Mouse (Mus musculus): ENCODE measurements around the gene Elof1. TPM values are rescaled to one million over a fixed set of nuclear protein-coding genes. Genes with fewer than 3 reads are reported as not detected.

The Elof1 gene
- polyA plus RNA-seq (2015; fragmentation: Nextera tagmentation; extraction: Ambion mirVana) = 181 and 198 TPM in 2 replicates

DNA sequence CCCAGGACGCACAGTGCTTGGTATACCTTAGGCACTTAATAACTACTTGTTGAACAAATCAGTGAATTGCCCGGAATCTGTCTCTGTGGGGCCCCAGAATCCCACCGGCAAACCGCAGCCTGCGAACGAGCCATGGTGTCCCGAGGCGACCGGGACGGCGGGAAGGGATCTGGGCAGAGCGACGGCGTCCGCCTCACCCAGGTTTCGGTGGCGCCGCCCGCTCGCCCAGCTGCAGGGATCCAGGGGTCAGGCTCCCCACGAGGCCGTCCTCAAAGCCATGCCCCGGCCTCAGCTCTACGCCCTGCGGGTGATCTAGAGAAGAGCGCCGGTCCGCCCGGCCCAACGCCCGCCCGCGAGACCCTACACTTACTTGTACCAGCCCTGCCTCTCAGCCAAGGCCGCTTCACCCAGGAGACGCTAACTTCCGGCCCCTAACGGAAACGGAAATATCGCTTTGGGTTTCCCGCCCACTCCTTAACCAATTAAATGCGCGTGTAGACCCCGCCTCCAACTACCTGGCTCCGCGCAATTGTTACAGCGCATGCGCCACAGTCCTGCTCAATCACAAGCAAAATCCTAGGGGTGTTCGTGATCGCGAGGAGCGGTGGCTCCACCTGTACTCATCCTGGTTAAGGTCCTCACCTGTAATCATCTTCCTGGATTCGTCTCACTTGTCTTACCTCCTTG is at the start of gene Elof1:
Gene Elof1, minus strand, starts transcription at position 433 of the 687 bp plus-strand sequence.
- Histone ChIP-seq H3K27ac (peak within 1 kb of the TSS; percentile 72), H3K4me2 (peak within 1 kb of the TSS; percentile 77), H3K4me1 (peaks cover 20% of the 10 kb centered on the region), H3K36me3 (replicated peaks) (peaks cover 7% of the 10 kb centered on the region; the same call in 1 of the 2 replicates), H3K9me3 (no peaks in the 10 kb centered on the region), H3K4me3 (peak within 1 kb of the TSS; percentile 67), H3K9ac (peak within 1 kb of the TSS; percentile 80), H3K27me3 (replicated peaks) (no peaks in the 10 kb centered on the region)
- ATAC-seq (replicated peaks) = peak; percentile 98
- WGBS = under 1% methylated on average over 52 of the region's 52 CpGs

DNA sequence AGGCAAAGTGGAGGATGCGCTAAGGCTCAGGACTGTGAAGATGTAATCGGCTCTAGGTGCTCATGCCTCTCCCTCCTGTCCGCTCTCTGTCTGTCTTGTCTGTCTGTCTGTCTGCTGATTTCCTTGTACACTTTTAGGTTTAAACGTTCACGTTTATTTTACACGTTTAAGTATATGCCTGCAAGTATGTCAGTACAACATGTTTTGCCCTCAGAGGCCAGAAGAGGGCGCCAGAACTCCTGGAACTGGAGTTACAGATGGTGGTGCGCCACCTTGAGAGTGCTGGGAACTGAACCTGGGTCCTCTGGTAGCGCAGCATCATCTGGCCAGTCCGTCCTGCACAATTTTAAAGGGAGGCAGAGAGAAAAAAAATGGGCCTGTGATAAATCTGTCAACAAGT is 49.7 kb upstream of the Elof1 start:
- Histone ChIP-seq H3K9ac (no peak overlapping the region), H3K27ac (no peak overlapping the region)
- WGBS = 94% methylated on average over 10 of the region's 10 CpGs

DNA sequence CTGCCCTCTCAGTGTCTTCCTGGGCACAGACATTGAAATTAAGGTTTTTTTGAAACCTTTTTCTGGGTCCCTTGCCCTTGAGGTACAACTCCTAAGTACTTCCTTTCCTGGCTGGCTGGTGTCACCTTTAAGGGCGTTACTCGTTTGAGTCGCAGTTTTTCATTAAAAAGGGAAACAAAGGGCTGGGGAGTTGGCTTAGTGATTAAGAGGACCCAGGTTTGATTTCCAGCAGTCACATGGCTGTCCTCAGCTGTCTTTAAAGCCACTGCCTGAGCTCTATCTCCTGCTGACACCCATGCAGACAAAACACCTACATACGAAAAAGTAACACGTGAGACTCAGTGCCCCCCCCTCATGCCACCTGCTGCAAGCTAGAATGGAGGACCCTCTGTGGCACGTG is 49.0 kb upstream of the Elof1 start:
- Histone ChIP-seq H3K36me3 (replicated peaks) (no peaks in the 10 kb centered on the region), H3K4me1 (no peaks in the 10 kb centered on the region), H3K27ac (no peak overlapping the region), H3K9ac (no peak overlapping the region), H3K4me2 (no peak overlapping the region), H3K9me3 (no peaks in the 10 kb centered on the region), H3K4me3 (no peak overlapping the region), H3K27me3 (replicated peaks) (no peaks in the 10 kb centered on the region)
- no peak for ATAC-seq (replicated peaks)
- WGBS = 50% methylated on average over 6 of the region's 6 CpGs

More for the DNA sequence above, 49.7 kb upstream of the Elof1 start:
- Histone ChIP-seq H3K4me3 (no peak overlapping the region), H3K36me3 (replicated peaks) (no peaks in the 10 kb centered on the region), H3K4me1 (no peaks in the 10 kb centered on the region), H3K9me3 (no peaks in the 10 kb centered on the region), H3K4me2 (no peak overlapping the region), H3K27me3 (replicated peaks) (no peaks in the 10 kb centered on the region)
- ATAC-seq (replicated peaks) = no peak

DNA sequence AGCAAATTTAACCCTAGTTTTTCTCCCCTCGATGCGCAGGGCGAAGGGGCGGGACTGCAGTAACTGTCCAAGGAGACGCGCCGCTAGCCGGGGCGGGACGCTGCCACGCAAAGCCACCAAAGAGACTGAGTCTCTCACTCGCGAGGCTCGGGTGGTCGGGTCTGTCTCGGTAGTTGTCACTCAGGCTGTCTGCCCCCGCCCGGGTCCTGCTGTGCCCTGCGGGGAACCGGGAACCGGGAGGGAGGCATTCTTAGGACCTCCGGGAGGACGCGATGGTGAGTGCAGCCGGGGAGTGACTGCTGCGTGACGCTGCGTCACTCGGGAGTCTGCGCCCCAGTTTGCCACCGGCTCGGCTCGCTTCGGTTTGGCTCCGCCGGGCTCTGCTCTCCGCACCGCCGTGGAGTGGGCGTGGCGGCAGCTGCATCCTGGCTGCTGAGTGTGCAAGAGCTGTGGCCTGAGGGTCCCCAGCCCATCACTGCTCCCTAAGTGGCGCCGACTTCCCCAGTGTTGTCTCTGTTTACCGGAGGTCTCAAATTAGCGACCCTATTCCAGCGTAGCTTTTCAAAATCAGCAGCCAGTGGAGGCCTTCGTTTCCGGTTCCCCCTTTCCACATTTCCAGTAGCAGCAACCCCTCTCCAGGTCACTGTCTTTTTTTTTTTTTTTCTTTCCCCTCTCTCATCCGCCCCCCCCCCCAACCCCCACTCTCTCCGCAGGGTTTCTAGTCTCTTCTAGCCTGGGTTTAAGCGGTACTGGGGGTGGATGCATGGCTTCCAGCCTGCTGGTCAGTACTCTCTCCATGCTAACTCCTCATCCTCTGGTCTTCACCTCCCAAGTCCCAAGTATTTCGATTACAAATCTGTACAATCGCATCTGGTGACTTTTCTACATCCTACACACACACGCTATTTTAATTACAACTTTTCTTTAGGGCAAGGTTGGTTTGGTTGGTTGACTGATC is 48.0 kb upstream of the Elof1 start:
- no peaks in the 10 kb centered on the region for H3K27me3 ChIP-seq (replicated peaks)
- 2% methylated on average over 53 of the region's 54 CpGs for WGBS
- peak; percentile 91 for ATAC-seq (replicated peaks)
- H3K9ac ChIP-seq = peak overlapping the region; percentile 78
- H3K4me1 ChIP-seq = no peaks in the 10 kb centered on the region
- no peaks in the 10 kb centered on the region for H3K36me3 ChIP-seq (replicated peaks)
- peak overlapping the region; percentile 86 for H3K4me2 ChIP-seq
- no peaks in the 10 kb centered on the region for H3K9me3 ChIP-seq
- H3K27ac ChIP-seq = peak overlapping the region; percentile 86
- peak overlapping the region; percentile 70 for H3K4me3 ChIP-seq

DNA sequence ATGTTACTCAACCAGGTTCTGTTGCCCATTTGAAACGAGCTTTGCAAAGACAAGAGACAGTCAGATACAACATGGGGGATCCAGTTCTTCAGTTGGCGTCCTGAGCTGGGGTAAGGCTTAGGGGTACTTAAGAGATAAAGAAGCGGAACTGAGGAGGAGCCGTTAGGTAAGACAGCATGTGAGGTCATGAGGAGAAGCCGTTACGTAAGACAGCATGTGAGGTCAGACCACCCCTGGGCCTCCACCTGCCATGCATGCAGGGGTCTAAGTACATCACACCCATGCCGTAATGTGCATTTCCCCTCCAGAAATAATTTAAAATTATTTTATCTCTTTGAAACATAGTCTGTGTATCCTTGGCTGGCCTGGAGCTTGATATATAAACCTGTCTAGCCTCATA is 45.9 kb upstream of the Elof1 start:
- no peak overlapping the region for H3K9ac ChIP-seq

DNA sequence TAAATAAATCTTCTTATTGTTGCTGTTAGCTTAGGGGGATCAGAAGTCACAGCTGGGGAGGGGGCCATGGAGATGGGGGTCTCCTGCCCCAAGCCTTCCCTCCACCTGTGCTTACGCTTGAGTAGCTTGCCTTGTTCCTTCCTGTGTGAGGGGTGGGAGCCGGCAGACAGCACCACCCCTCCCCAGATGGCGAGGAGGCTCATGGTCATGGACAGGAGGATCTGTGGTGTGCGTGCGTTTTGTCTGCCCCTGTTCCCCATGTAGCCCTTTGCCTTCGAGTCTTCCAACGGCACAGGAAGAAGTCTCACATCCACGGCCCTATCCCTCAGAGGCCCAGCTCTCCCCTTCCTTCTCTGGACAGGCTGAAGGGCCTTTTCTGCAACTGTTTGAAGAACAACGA is 45.3 kb upstream of the Elof1 start:
- no peak overlapping the region for H3K27ac ChIP-seq
- no peak overlapping the region for H3K4me2 ChIP-seq
- no peaks in the 10 kb centered on the region for H3K36me3 ChIP-seq (replicated peaks)
- peaks cover 9% of the 10 kb centered on the region for H3K4me1 ChIP-seq
- no peak overlapping the region for H3K9ac ChIP-seq
- 82% methylated on average over 9 of the region's 9 CpGs for WGBS
- ATAC-seq (replicated peaks) = no peak
- no peaks in the 10 kb centered on the region for H3K9me3 ChIP-seq
- no peak overlapping the region for H3K4me3 ChIP-seq
- H3K27me3 ChIP-seq (replicated peaks) = no peaks in the 10 kb centered on the region

More for the DNA sequence above, 45.9 kb upstream of the Elof1 start:
- Histone ChIP-seq H3K27ac (no peak overlapping the region), H3K4me1 (peaks cover 3% of the 10 kb centered on the region), H3K4me2 (no peak overlapping the region), H3K36me3 (replicated peaks) (no peaks in the 10 kb centered on the region), H3K27me3 (replicated peaks) (no peaks in the 10 kb centered on the region), H3K9me3 (no peaks in the 10 kb centered on the region), H3K4me3 (no peak overlapping the region)
- 90% methylated on average over 7 of the region's 7 CpGs for WGBS
- no peak for ATAC-seq (replicated peaks)

DNA sequence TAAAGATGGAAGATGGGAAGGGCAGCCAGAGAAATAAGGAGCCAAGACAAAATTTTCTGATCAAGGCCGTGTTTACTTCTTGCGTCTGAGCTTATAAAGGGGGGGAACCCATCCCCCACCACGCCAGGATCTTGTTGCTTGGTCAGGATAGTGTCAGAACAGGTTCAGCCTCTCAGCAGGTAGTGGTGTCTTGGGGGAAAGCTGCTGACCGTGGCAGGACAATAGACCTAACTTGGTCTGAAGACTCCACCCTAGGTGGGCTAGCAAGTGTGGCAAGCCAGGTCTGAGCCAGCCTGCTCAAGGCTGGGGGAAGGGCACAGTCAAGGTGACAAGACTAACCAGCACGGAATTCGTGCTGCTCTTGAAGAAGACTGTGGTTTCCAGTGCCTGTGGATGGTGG is 44.3 kb upstream of the Elof1 start:
- no peak for ATAC-seq (replicated peaks)
- peaks cover 11% of the 10 kb centered on the region for H3K4me1 ChIP-seq
- H3K9ac ChIP-seq = no peak overlapping the region
- no peak overlapping the region for H3K4me2 ChIP-seq
- 34% methylated on average over 6 of the region's 6 CpGs for WGBS
- H3K4me3 ChIP-seq = no peak overlapping the region
- H3K36me3 ChIP-seq (replicated peaks) = no peaks in the 10 kb centered on the region
- no peaks in the 10 kb centered on the region for H3K9me3 ChIP-seq
- no peak overlapping the region for H3K27ac ChIP-seq
- H3K27me3 ChIP-seq (replicated peaks) = no peaks in the 10 kb centered on the region

DNA sequence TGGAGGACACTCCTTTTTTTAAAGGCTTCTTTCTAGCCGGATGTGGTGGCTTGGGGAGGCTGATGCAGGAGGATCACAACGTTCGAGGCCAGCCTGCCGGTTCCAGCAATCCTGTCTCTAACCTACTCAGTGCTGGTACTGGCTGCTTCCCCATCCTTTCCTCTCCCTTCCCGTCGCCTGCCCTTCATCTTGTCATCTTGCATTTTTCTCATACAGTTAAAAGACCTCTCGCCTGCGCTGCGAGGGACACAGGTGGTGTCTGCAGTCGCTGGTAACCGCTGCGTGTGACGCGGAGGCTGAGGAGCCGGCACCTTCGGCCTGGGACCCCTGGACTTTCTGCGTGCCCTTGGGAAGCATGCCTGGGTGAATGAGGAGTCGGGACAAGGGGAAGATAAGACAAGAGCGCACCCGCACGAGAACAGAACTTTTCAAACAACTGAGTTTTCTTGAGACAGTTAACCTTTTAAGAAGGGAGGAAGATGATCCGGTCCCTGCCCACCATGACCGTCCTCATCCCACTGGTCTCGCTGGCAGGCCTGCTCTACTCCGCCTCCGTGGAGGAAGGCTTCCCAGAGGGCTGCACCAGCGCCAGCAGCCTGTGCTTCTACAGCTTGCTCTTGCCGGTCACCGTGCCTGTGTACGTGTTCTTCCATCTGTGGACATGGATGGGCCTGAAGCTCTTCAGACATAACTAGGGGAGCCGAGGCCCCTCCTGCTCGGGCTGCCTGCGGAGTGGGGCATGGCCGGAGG is 40.7 kb upstream of the Elof1 start:
- H3K4me3 ChIP-seq = peak overlapping the region; percentile 58
- peaks cover 19% of the 10 kb centered on the region for H3K4me1 ChIP-seq
- no peaks in the 10 kb centered on the region for H3K9me3 ChIP-seq
- no peak for ATAC-seq (replicated peaks)
- WGBS = 70% methylated on average over 34 of the region's 34 CpGs
- H3K27ac ChIP-seq = peak overlapping the region; percentile 92
- peak overlapping the region; percentile 65 for H3K4me2 ChIP-seq
- no peaks in the 10 kb centered on the region for H3K27me3 ChIP-seq (replicated peaks)
- peak overlapping the region; percentile 92 for H3K9ac ChIP-seq
- no peaks in the 10 kb centered on the region for H3K36me3 ChIP-seq (replicated peaks)

DNA sequence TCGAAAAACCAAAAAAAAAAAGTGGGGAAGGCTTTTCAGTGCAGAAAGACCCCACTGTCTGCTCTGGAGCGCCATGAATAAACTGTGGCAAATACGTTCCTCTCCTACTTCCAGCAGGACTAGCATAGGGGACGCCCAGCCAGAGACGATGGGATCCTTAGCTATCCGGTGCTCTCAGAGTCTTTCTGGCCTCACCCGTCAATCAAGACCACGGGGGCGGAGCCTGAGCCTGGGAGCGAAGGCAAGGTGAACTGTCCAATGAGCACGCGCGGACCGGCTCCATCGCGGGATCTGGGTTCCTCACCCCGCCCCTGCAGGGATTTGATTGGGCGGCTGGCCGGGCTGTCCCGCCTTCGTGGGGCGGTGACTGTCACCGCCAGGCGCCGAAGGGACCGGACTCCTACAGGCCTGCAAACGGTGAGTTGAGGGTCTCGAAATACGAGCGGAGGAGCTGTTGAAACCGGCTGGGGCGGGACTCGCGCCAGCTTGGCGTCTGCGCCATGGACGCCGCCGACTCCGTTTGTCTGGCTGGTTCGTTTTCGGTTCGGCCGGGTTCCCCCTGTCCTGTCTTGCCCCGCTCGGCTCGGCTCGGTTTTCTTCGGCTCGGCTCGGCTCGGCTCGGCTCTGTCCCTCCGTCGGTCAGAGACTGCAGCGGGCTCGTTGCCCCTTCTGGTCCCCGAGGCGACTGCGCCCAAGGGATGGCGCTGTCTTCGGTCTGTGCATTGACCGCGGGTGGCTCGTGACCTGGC is 39.7 kb upstream of the Elof1 start, which contains the start of gene Pigyl:
Gene Pigyl, plus strand, starts transcription at position 350 of the 749 bp plus-strand sequence.
- no peaks in the 10 kb centered on the region for H3K36me3 ChIP-seq (replicated peaks)
- peak within 1 kb of the TSS; percentile 58 for H3K4me3 ChIP-seq
- H3K9me3 ChIP-seq = no peaks in the 10 kb centered on the region
- H3K4me2 ChIP-seq = peak within 1 kb of the TSS; percentile 65
- peaks cover 19% of the 10 kb centered on the region for H3K4me1 ChIP-seq
- peak within 1 kb of the TSS; percentile 92 for H3K9ac ChIP-seq
- peak; percentile 98 for ATAC-seq (replicated peaks)
- 1% methylated on average over 65 of the region's 65 CpGs for WGBS
- no peaks in the 10 kb centered on the region for H3K27me3 ChIP-seq (replicated peaks)
- peak within 1 kb of the TSS; percentile 92 for H3K27ac ChIP-seq

DNA sequence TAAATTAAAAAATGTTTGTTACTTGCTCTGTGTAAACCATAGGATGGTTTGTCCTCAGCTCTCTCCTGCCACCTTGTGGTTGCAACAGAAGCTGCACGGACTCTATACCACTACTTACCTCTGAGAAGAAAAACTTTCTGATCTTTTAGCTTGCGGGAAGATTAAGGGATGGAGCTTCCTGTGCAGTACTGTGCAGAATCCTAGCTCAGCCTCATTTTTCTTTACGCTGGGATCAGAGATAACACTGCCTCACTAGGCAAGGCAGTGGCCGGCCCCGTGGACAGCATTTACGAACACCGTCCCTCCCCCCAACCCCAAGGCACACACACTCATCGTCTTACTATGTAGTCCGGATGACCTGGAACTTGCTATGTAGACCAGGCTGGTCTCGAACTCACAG is 38.6 kb upstream of the Elof1 start:
- Histone ChIP-seq H3K27ac (no peak overlapping the region), H3K9ac (no peak overlapping the region), H3K9me3 (no peaks in the 10 kb centered on the region), H3K4me2 (no peak overlapping the region), H3K4me3 (no peak overlapping the region), H3K36me3 (replicated peaks) (no peaks in the 10 kb centered on the region), H3K4me1 (peaks cover 19% of the 10 kb centered on the region), H3K27me3 (replicated peaks) (no peaks in the 10 kb centered on the region)
- 26% methylated on average over 10 of the region's 10 CpGs for WGBS
- peak; percentile 1; the same call in 1 of the 2 replicates for ATAC-seq (replicated peaks)

DNA sequence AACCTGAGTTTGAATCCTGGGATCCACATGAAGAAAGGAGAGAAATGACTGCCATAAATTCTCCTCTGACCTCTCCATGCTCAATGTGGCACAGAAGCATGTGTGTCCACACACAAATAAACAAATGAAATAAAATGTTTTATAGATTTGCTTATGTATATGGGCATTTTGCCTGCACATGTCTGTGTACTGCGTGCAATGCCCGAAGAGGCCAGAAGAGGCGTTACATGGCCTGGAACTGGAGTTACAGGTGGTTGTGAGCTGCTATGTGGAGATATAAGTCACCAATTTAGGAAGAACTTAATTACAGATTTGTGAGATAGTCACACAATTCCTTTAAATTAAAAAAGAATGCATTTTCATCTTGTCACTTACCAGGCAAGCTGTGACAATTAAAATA is 36.8 kb upstream of the Elof1 start:
- Histone ChIP-seq H3K27me3 (replicated peaks) (no peaks in the 10 kb centered on the region), H3K4me2 (no peak overlapping the region), H3K4me3 (no peak overlapping the region), H3K9ac (no peak overlapping the region), H3K36me3 (replicated peaks) (no peaks in the 10 kb centered on the region), H3K4me1 (peaks cover 19% of the 10 kb centered on the region), H3K27ac (no peak overlapping the region), H3K9me3 (no peaks in the 10 kb centered on the region)
- no peak for ATAC-seq (replicated peaks)
- WGBS = 92% methylated on average over 3 of the region's 3 CpGs

All from midbrain, embryonic 15.5 days (tissue).